Mouse (Mus musculus) hematopoietic stem cell, adult 5-6 weeks (primary cell): ENCODE results near the gene Ankrd63. TPM values are rescaled to one million over a fixed set of nuclear protein-coding genes. Genes with fewer than 3 reads are reported as not detected.
"Not testable (repeated sequence)": the region's sequence is repeated elsewhere in the genome, so short reads cannot be mapped to it uniquely, and the experiment has no call there.

Experiments used
- ATAC-seq, 2 experiments: fragments of 125-278 bp in 1 of 2; replicated peaks in 1 of 2; 2 replicates each; pipeline ENCODE4 v1.8.0; 2016 to 2017; ENCODE audit warnings: inconsistent platforms in 2 of 2, mild to moderate bottlenecking in 2 of 2, moderate number of reproducible peaks in 2 of 2, low read depth in 1 of 2, moderate TSS enrichment in 1 of 2; ENCODE audit not compliant: low FRiP score in 2 of 2, poor library complexity in 2 of 2, severe bottlenecking in 2 of 2, insufficient read depth in 1 of 2, low TSS enrichment in 1 of 2
- total RNA-seq: library from RNA; stranded (forward); fragments of 172-1452, 232-1000 nt; gene quantifications from 2 replicates; pipeline ENCODE4 v1.2.3, GENCODE M21; 2017

The Ankrd63 gene
- total RNA-seq, 1 experiment from 2014 or later = 1.9 TPM

DNA sequence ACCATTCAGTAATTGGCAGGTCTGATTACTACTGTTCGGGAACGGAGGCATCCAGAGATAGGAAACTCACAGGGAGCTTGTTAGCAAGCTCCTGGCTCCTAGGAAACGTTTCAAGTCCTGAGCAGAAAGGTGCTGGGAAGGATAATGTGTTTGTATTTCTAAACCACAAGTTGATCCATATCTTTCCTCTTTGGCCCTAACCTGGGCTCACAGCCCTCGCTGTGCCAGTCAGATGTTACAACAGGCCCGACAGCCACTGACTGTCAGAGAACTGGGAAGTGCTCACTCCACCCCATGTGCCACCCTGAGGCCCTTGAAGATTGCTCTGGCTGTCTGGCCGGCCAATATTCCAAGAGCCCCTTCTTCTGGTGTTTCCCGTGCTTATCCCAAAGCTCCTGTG, 29.3 kb downstream of the Ankrd63 start:
- no peak for ATAC-seq

DNA sequence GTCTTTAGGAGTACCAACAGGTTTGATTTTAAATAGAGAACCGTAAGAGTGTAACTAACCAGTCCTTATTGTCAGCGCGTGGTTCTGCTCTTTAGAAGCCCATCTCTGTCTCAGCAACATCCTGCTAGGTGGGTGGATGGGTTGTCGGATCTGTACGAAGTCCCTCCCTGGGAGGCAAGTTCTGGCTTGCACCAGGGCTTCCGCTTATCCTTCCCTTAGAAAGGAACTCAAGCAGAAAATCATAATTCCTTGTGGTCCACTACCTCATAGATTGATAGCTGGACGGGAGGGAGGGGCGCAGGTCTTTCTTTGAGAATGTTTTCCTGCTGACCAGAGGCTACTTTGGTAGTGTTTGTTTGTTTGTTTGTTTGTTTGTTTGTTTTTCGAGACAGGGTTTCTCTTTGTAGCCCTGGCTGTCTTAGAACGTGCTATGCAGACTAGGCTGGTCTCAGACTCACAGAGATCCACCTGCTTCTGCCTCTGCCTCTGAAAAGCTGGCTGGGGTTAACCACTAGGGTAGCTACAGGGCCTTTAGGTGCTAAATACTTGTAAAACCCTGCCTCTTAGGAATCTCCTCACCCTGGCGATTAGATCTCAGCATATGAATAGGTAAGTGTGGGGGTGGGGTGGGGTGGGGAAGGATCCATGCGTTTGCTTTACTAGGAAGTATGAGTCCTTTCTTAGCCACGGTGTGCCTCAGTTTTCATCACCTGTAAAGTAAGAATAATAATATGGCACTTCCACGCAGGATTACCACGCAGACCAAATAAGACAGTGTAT, 29.9 kb downstream of the Ankrd63 start:
- no peak for ATAC-seq

DNA sequence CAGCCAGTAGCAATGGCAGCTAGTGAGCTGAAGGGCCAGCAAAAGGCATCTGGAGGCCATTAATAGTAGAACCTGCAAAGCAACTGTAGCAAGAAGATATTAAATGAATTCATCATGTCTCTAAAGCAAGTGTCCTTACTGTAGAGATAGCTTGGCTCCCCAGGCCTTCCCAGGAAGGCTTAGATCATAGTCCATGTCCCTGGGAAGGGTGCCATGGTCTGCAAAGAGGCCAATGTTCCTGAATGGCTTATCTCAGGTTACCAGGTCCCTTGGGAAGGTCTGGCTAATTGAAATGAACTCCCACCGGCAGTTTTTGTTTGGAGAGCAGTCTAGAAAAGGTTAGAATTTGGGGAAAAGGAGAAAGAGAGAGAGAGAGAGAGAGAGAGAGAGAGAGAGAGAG, 32.0 kb downstream of the Ankrd63 start:
- no peak for ATAC-seq

GRCm38 (mm10) chr2:118669785-118670184, 34.0 kb downstream of the Ankrd63 start:
- no peak for ATAC-seq

DNA sequence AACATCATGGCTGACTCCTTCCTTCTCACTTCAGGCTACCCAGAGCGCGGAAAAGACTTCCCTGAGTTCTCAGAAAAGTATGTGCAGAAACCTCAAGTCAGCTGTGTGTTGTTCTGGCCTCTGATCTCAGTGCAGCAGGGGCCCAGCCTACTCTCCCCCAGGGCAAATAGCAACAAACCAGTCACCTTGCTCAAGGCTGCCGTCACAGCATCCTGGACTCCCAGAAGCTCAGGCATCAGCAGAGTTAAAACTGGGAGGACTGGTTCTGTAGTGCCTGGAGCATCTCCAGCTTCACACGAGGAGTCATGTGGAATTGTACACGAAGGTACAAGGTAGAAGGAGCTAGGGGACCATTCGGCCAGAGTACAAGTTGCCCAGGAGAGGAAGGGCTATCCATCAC, 34.5 kb downstream of the Ankrd63 start:
- ATAC-seq = no peak

DNA sequence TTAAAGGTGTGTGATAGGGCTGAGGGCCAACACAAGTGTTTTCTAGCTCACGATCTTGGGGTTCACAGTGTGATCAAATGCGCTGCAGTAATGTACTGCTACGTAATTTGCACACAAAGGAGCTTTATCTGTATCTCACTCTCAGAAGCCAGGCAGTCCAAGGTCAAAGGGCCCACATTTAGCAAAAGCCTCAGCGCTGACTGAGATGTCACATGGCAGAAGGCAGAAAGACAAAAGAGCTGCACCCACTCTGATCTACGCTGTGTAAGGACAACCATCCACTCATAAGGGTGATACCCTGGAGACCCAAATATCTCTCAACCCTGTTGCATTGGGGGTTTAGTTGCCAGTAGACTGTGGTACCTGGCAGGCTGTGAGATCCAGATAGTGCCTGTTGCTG, 36.6 kb downstream of the Ankrd63 start:
- ATAC-seq = no peak

DNA sequence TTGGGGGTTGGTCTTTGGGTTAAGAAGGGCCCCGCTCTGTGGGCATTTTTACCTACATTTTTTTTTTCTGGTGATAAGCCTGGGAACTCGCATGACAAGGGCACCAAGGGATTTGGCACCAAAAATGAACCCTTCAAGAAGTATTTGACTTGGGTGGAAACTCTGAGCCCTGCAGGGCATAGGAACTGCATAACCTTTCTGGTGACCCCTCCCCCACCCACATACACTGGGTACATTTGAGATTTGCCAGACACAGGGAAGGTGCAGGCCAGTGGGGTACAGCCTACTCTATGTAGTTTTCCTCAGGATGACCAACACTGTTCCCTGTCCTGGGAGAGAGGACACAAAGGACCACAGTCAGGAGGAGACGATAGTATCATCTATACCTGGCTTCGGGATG, 38.1 kb downstream of the Ankrd63 start:
- no peak for ATAC-seq

DNA sequence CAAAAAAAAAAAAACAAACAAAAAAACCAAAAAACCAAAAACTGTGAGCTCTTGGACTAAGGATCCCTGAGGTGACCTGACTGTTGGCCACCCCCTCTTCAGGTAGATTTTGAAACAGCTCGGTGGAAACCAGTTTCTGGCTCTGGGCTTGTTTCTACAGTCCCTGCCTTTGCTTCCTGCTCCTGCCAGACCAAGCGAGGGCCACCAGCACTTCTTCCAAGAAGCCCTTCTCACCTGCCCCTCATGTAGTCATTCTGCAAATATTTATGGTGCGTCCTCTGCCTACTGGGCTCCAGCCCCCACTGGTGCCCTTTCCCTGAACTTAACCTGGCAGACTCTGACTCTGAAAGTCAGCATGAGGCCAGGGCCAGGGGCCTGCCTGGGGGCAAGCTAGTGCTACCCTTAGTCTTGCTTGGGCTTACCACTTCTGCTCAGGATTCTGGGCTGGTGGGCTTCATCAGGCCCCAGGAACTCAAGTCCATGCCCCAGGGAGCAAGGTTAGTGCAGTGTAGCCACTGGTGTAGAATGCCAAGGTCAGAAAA, 38.7 kb downstream of the Ankrd63 start:
- ATAC-seq = no peak

DNA sequence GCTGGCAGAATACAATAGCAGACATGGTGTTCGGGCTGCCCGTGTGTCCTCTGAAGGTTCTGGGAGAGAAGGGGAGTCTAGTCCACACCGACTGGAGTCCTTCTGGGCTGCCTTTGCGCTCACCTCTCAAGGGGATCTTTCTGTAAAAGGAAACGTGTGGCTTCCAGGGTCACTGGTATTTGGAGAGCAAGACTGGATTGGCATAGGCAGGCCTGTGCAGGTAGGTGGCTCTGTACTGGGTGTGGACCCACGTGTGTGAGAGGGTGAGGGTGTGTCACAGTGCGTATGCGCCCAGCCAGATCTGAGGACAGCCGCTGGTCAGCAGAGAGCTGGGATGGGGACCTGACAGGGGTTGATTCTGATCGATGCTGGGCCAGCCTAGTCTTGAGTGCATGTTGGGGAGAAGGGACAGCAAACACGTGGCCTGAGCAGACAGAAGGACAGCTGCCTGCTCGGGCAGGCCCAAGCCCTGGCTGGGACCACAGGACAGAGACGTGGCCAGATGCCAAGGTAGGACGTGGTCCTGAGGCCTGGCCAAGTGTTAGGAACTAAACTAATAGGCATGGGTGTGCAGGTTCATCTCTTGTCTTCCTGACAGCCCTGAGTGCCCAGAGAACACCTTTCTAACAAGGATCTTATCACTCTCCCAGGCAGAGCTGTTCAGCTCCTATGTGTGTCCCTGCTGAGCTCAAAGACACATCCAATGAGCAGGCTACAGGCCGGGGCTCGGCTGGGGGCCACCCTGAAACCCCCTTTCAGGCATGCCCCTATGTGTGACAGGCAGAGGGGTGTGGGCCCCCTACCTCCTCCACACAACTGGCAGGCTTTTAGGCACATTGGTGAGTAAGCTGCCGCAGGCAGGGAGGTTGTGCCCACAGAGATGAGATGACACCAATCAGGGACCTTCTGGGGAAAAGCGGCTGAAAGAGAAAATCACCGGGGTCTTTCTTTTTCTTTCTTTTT, 39.7 kb downstream of the Ankrd63 start:
- no peak for ATAC-seq

GRCm38 (mm10) chr2:118662902-118663803, 40.6 kb downstream of the Ankrd63 start, which contains the start of gene Pak6:
Pak6 (plus strand) TSS chr2:118663303.
- peak; percentile 12 to 16; a peak in 2 of 4 replicates for ATAC-seq

DNA sequence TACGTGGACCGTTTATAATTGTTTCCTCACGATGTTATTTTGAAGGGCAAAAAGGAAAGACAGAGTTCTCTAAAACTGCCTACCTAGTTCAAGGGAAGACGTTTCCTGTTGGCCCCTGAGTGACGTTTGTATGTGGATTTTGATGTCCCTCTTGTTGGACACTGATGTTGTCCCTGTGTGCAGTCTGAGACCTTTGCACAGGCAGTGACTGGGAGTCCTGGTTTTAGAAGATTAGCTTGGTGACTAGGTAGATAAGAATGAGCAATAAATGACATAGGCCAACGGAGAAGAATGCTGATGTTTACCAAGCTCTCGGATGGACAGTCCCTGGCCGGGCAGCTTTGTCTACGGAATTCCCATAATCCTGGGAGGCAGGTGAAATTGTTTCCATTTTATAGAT, 41.9 kb downstream of the Ankrd63 start:
- ATAC-seq = no peak

DNA sequence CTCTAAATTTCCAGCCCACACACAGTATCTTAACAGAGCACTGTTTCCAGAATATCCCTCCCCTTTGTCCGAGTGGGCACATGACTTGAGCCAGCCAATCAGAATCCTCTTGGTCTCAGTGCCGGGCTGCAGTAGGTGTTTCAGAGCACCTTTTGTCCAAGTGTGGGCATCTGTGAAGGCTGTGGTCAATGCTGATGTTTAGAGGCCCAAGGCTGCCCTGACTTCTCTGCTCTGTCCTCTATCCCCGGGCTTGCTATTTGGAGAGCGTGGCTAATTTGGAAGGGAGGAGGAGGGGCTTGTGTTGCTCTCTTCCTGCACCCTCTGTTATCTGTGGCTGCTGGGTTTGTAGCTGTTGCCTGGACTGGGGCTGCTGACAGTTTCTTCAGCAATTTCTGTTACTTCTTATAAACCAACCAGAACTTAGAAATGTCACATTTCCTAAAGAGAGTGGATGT, 43.7 kb downstream of the Ankrd63 start:
- peak; percentile 51 to 58; a peak in 3 of 4 replicates for ATAC-seq

- ATAC-seq = no peak
Observed at GRCm38 (mm10) chr2:118659493-118659892, 44.3 kb downstream of the Ankrd63 start.

GRCm38 (mm10) chr2:118659077-118659476, 44.7 kb downstream of the Ankrd63 start:
- peak; percentile 13 to 29; a peak in 3 of 4 replicates for ATAC-seq

DNA sequence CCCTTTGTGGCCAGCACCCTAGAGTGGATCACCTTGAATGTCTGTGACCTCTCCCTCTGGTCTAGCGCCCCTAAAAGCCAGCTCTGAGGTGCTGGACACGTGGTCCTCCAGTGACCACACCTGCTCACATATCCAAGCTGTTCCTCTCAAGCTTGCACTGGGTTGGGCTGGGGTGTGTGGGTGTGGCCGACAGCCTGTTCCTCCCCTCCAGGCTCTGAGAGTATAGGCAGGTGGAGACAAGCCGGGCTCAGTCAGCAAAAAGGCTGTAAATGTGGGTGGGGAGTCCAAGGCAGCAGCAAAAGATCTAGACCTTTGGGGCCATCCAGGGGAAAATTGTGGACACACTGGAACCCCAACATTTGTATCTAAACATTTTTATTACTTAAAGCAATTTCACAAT, 45.3 kb downstream of the Ankrd63 start:
- ATAC-seq = peak; percentile 29 to 40; a peak in 1 of 4 replicates

- no peak for ATAC-seq
Observed at GRCm38 (mm10) chr2:118656688-118657281, 47.0 kb downstream of the Ankrd63 start.

- ATAC-seq = not testable (repeated sequence)
Observed at GRCm38 (mm10) chr2:118650697-118651096, 53.1 kb downstream of the Ankrd63 start.
